Mouse (Mus musculus): Measurements from ENCODE around the gene Cby3. TPM values are rescaled to one million over a fixed set of nuclear protein-coding genes. Genes with fewer than 3 reads are reported as not detected.

Gene Cby3
- polyA plus RNA-seq, 1 experiment, result not detected

DNA sequence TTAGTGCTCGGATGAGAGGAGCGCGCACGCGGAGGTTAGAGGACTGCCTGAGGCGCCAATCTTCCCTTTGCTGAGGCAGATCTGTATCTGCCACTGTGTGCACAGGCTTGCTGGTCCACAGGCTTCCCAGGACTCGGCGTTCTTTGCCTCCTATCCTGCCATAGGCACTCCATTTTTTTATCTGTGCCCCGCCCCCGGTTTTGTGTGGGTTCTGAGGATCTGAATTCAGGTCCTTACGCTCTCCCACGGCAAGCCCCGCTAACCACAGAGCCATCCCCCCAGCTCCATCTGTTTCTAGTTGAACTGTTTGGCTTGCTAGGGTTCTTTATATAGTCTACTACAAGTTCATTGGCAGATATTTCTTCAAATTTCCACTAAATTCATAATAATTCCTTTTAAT, 44.5 kb downstream of the Cby3 start:
- Histone ChIP-seq H3K36me3 (replicated peaks; ENCODE audit: low read length) (peaks cover 84% of the 10 kb centered on the region), H3K27me3 (replicated peaks) (no peaks in the 10 kb centered on the region), H3K4me1 (peaks cover 34% of the 10 kb centered on the region), H3K9me3 (no peaks in the 10 kb centered on the region), H3K4me3 (replicated peaks) (no peak overlapping the region)
- no peak for TF ChIP-seq GATA1 (IDR thresholded peaks at IDR 0.05; ENCODE audit: borderline replicate concordance, low read length)
- no peak for TF ChIP-seq FLI1 (IDR thresholded peaks at IDR 0.05; ENCODE audit: low read length)

DNA sequence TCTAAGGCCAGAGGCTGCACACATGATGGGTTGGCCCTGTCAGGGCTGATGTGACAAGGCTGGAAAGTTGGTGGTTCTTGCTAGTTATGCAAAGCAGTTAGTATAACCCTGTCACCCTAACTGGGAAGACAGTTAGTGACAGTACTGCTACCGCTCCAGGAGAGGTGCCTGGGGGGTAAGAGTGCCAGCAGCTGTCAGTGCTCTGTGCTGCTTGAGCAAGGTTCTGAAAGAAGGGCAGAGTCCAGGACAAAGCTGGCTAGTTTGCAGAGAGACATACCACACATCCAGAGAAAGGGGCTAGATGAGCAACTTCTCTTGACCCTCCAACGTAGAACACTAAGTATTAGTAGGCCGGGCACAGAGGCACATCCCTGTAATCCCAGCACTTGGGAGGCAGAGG, 48.2 kb downstream of the Cby3 start:
- no peaks in the 10 kb centered on the region for H3K27me3 ChIP-seq (replicated peaks)
- H3K4me1 ChIP-seq, result peaks cover 24% of the 10 kb centered on the region
- H3K4me3 ChIP-seq (replicated peaks), result no peak overlapping the region
- H3K9me3 ChIP-seq, result no peaks in the 10 kb centered on the region
- peaks cover 80% of the 10 kb centered on the region for H3K36me3 ChIP-seq (replicated peaks; ENCODE audit: low read length)
- TF ChIP-seq FLI1 (IDR thresholded peaks at IDR 0.05; ENCODE audit: low read length) (no peak), GATA1 (IDR thresholded peaks at IDR 0.05; ENCODE audit: borderline replicate concordance, low read length) (no peak)

DNA sequence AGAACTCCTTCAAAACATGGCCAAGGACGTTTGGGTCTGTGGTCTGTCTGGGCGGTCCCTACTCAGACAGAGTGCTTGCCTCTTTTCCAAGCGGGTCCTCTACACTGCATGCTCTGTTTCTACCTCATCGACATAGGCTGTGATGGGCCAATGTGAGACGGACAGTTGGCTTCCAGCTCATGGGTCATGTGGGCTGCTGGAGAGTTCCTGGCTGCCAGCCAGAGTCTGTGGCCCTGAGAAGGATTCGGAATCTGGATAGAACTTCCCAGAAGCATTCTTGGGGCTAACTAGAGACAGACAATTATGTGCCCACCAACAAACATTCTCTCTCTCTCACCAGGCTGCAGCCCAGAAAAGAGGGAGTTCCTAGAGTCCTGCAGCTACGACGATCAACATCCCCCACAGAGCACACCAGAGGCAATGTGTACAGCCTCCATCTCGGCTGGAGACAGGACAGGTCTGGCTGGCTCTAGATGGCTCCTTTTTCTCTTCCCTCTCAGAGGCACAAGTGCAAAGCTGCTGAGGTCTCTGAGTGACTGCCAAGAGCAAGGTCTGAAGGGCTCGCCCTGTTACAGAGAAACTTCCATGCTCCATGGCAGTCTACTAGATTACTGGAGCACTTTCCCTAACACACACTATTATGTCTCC, 49.2 kb downstream of the Cby3 start:
- H3K9me3 ChIP-seq, result no peaks in the 10 kb centered on the region
- no peaks in the 10 kb centered on the region for H3K27me3 ChIP-seq (replicated peaks)
- H3K36me3 ChIP-seq (replicated peaks; ENCODE audit: low read length), result peaks cover 73% of the 10 kb centered on the region
- H3K4me1 ChIP-seq, result peaks cover 17% of the 10 kb centered on the region
- TF ChIP-seq FLI1 (IDR thresholded peaks at IDR 0.05; ENCODE audit: low read length) (no peak), GATA1 (IDR thresholded peaks at IDR 0.05; ENCODE audit: borderline replicate concordance, low read length) (no peak)
- H3K4me3 ChIP-seq (replicated peaks), result no peak overlapping the region

DNA sequence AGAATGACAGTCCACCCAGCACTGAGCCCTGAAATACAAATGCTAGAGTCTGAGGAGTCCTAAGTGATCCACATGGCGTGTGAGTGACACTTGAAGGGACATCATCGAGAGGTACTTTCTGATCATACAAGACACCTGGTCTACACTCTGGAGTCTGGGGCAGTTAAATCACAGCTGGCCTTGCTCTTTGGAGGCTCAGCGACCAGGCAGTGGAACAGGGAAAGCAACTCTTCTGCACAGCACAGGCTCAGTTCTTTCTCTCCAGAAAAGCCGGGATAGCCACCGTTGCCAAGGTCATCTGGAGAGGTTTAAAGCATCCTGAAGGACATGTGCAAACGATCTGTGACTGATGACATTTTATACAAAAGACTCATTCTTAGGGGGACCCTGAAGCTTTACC, 53.0 kb downstream of the Cby3 start:
- Histone ChIP-seq H3K36me3 (replicated peaks; ENCODE audit: low read length) (peaks cover 71% of the 10 kb centered on the region), H3K4me1 (peaks cover 12% of the 10 kb centered on the region; the same call in 1 of the 2 replicates), H3K9me3 (no peaks in the 10 kb centered on the region), H3K4me3 (replicated peaks) (no peak overlapping the region), H3K27me3 (replicated peaks) (no peaks in the 10 kb centered on the region)
- TF ChIP-seq GATA1 (IDR thresholded peaks at IDR 0.05; ENCODE audit: borderline replicate concordance, low read length) (no peak), FLI1 (IDR thresholded peaks at IDR 0.05; ENCODE audit: low read length) (no peak)

Other genes starting within 250 kb of the Cby3 start
- gene Tbc1d9b, start 223.1 kb upstream of the Cby3 start, polyA plus RNA-seq (2012; ENCODE audit: insufficient read depth, low replicate concordance), result 10.0 and 34.0 TPM in 2 replicates
- 3.7 TPM in 1 of 2 replicates, not detected in the other for gene Mrnip, start 180.0 kb upstream of the Cby3 start, polyA plus RNA-seq (2012; ENCODE audit: insufficient read depth, low replicate concordance)
- gene Sqstm1, start 143.6 kb upstream of the Cby3 start, polyA plus RNA-seq (2012; ENCODE audit: insufficient read depth, low replicate concordance), result 154 and 155 TPM in 2 replicates
- gene Mgat4b, start 143.6 kb upstream of the Cby3 start, polyA plus RNA-seq (2012; ENCODE audit: insufficient read depth, low replicate concordance), result 119 and 130 TPM in 2 replicates
- gene Ltc4s, start 115.8 kb upstream of the Cby3 start, polyA plus RNA-seq (2012; ENCODE audit: insufficient read depth, low replicate concordance), result 10.5 and 22.9 TPM in 2 replicates
- 4.5 and 8.3 TPM in 2 replicates for gene Maml1, start 62.2 kb upstream of the Cby3 start, polyA plus RNA-seq (2012; ENCODE audit: insufficient read depth, low replicate concordance)
- 4.5 and 79.1 TPM in 2 replicates for gene Canx, start 28.8 kb upstream of the Cby3 start, polyA plus RNA-seq (2012; ENCODE audit: insufficient read depth, low replicate concordance)
- 12.9 and 121 TPM in 2 replicates for gene Hnrnph1, start 22.5 kb downstream of the Cby3 start, polyA plus RNA-seq (2012; ENCODE audit: insufficient read depth, low replicate concordance)
- gene Rufy1, start 76.7 kb downstream of the Cby3 start, polyA plus RNA-seq (2012; ENCODE audit: insufficient read depth, low replicate concordance), result 1.2 and 2.3 TPM in 2 replicates
- gene Adamts2, start 247.6 kb downstream of the Cby3 start, polyA plus RNA-seq (2012; ENCODE audit: insufficient read depth, low replicate concordance), result not detected in 2 replicates